Mouse (Mus musculus): Measurements from ENCODE around the gene 2310002L09Rik. TPM values are rescaled to one million over a fixed set of nuclear protein-coding genes. Genes with fewer than 3 reads are reported as not detected.

Gene 2310002L09Rik
- polyA plus RNA-seq (2017; shearing (Covaris generic)) = not detected

GRCm38 (mm10) chr4:73950375-73950896 is at the start of gene 2310002L09Rik:
2310002L09Rik (minus strand) TSS chr4:73950846.

GRCm38 (mm10) chr4:73920660-73921059 is 30.0 kb downstream of the 2310002L09Rik start, which contains the start of gene Gm11756:
Gm11756 (minus strand) TSS chr4:73920760.

GRCm38 (mm10) chr4:73905853-73906252 is 44.8 kb downstream of the 2310002L09Rik start, which contains the start of gene Gm13871:
Gm13871 (minus strand) TSS chr4:73905953.

DNA sequence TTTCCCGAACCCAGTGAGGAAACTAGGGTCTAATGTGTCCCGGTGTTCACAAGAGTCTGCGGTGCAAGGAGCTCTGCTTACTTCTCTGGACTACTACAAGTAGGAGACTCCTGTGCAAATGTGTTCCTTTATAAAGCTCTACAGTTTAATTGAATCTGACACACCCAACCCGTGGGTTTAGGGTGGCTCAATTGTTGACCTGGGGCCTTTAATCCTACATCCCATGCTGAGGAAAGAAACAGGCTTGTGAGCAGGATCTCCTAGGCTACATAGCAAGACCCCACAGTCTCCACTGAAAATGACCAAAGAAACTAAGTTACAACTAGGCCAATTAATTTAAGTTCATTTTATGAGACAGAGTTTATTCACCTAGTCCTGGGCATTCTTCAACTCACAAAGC is 59.6 kb downstream of the 2310002L09Rik start, which contains the start of gene Gm11757:
TSS of gene Gm11757 (minus strand) at position 101 of the 400 bp plus-strand sequence.

Other genes starting within 250 kb of the 2310002L09Rik start
- gene Rasef, start 159.9 kb downstream of the 2310002L09Rik start, polyA plus RNA-seq (2017; shearing (Covaris generic)) = 0.06 TPM
- not detected for gene Gm11758, start 74.6 kb downstream of the 2310002L09Rik start, polyA plus RNA-seq (2017; shearing (Covaris generic))
- gene Gm11757, start 59.7 kb downstream of the 2310002L09Rik start, polyA plus RNA-seq (2017; shearing (Covaris generic)) = not detected
- gene Gm13871, start 44.9 kb downstream of the 2310002L09Rik start, polyA plus RNA-seq (2017; shearing (Covaris generic)) = not detected
- gene Gm11756, start 30.1 kb downstream of the 2310002L09Rik start, polyA plus RNA-seq (2017; shearing (Covaris generic)) = not detected
- gene Frmd3, start 62.6 kb upstream of the 2310002L09Rik start, polyA plus RNA-seq (2017; shearing (Covaris generic)) = not detected